Mouse (Mus musculus) testis, adult 2 months (tissue): Measurements from ENCODE around the gene Mgat1. TPM values are rescaled to one million over a fixed set of nuclear protein-coding genes. Genes with fewer than 3 reads are reported as not detected.

Source experiments
- H3K27ac ChIP-seq: fragments of 200-500 bp; 2 replicates; pipeline ENCODE4 v1.5.1; 2012; ENCODE audit warnings: low read depth, low read length; ENCODE audit not compliant: control insufficient read depth, insufficient read depth
- H3K27me3 ChIP-seq: fragments of 200-500 bp; 2 replicates; pipeline ENCODE4 v1.6.1; 2012; ENCODE audit warnings: mild to moderate bottlenecking, low read length, moderate library complexity; ENCODE audit not compliant: control insufficient read depth, insufficient read depth
- H3K36me3 ChIP-seq: fragments of 200-500 bp; 2 replicates; pipeline ENCODE4 v1.6.1; 2012; ENCODE audit warnings: mild to moderate bottlenecking, low read length; ENCODE audit not compliant: control insufficient read depth, insufficient read depth
- H3K4me1 ChIP-seq: fragments of 200-500 bp; 2 replicates; pipeline ENCODE4 v1.6.1; 2012; ENCODE audit warnings: low read length; ENCODE audit not compliant: control insufficient read depth, insufficient read depth
- H3K4me3 ChIP-seq: fragments of 200-500 bp; 2 replicates; pipeline ENCODE4 v1.5.1; 2012; ENCODE audit warnings: low read depth, mild to moderate bottlenecking, low read length, moderate library complexity, mixed read lengths; ENCODE audit not compliant: control insufficient read depth
- CTCF ChIP-seq: fragments of 200-500 bp; IDR thresholded peaks from 2 replicates; pipeline ENCODE4 v1.5.1; 2012; ENCODE audit warnings: low read depth, mild to moderate bottlenecking, inconsistent platforms, low read length, moderate library complexity; ENCODE audit not compliant: control insufficient read depth, insufficient read depth, insufficient replicate concordance
- POLR2A ChIP-seq: fragments of 200-500 bp; IDR thresholded peaks from 2 replicates; pipeline ENCODE4 v1.6.1; 2012; ENCODE audit warnings: low read depth, mild to moderate bottlenecking, inconsistent platforms, low read length, moderate library complexity; ENCODE audit not compliant: control insufficient read depth
- polyA plus RNA-seq: library from polyadenylated mRNA; depleted of rRNA; stranded (reverse); fragments of >200 nt; gene quantifications from 2 replicates; pipeline ENCODE4 v1.2.3, GENCODE M21; 2012

The Mgat1 gene
- polyA plus RNA-seq, 1 experiment, result 13.9 TPM

GRCm38 (mm10) chr11:49248974-49249700 lies 5.1 kb downstream of the Mgat1 start:
- no peak for TF ChIP-seq POLR2A
- no peak for TF ChIP-seq CTCF
- no peaks in the 10 kb centered on the region for H3K36me3 ChIP-seq
- peak overlapping the region; percentile 8; the same call in 1 of the 2 replicates for H3K27ac ChIP-seq
- H3K4me3 ChIP-seq, result no peak overlapping the region
- H3K4me1 ChIP-seq, result peaks cover 23% of the 10 kb centered on the region
- H3K27me3 ChIP-seq, result no peaks in the 10 kb centered on the region

- peaks cover 17% of the 10 kb centered on the region for H3K4me1 ChIP-seq
Observed at GRCm38 (mm10) chr11:49249811-49250421, 5.9 kb downstream of the Mgat1 start.

GRCm38 (mm10) chr11:49250422-49251379 lies 6.7 kb downstream of the Mgat1 start:
- no peaks in the 10 kb centered on the region for H3K27me3 ChIP-seq
- peak overlapping the region; percentile 81 for H3K27ac ChIP-seq
- H3K4me3 ChIP-seq, result peak overlapping the region; percentile 77
- H3K4me1 ChIP-seq, result peaks cover 12% of the 10 kb centered on the region
- H3K36me3 ChIP-seq, result no peaks in the 10 kb centered on the region
- 0 out of 2 replicates have a peak, but pooled peaks have one; percentile 3 for TF ChIP-seq CTCF
- peak; percentile 53 for TF ChIP-seq POLR2A

More at GRCm38 (mm10) chr11:49249811-49250421, 5.9 kb downstream of the Mgat1 start:
- no peaks in the 10 kb centered on the region for H3K36me3 ChIP-seq
- H3K27ac ChIP-seq, result peak overlapping the region; percentile 81
- no peaks in the 10 kb centered on the region for H3K27me3 ChIP-seq
- TF ChIP-seq POLR2A (no peak), CTCF (no peak)
- H3K4me3 ChIP-seq, result peak overlapping the region; percentile 77

- Histone ChIP-seq H3K4me1 (peaks cover 12% of the 10 kb centered on the region), H3K36me3 (no peaks in the 10 kb centered on the region), H3K27me3 (no peaks in the 10 kb centered on the region), H3K4me3 (no peak overlapping the region), H3K27ac (no peak overlapping the region)
- TF ChIP-seq CTCF, result no peak
- no peak for TF ChIP-seq POLR2A
Observed at GRCm38 (mm10) chr11:49251380-49251761, 7.4 kb downstream of the Mgat1 start.

- no peak for TF ChIP-seq POLR2A
- no peak for TF ChIP-seq CTCF
- Histone ChIP-seq H3K36me3 (no peaks in the 10 kb centered on the region), H3K4me1 (peaks cover 12% of the 10 kb centered on the region), H3K4me3 (no peak overlapping the region), H3K27ac (no peak overlapping the region), H3K27me3 (no peaks in the 10 kb centered on the region)
Observed at GRCm38 (mm10) chr11:49252048-49252447, 8.1 kb downstream of the Mgat1 start.

- H3K4me1 ChIP-seq, result peaks cover 12% of the 10 kb centered on the region
- H3K27me3 ChIP-seq, result no peaks in the 10 kb centered on the region
- no peak overlapping the region for H3K27ac ChIP-seq
- TF ChIP-seq CTCF (no peak), POLR2A (no peak)
- H3K4me3 ChIP-seq, result no peak overlapping the region
- no peaks in the 10 kb centered on the region for H3K36me3 ChIP-seq
Observed at GRCm38 (mm10) chr11:49253035-49253434, 9.0 kb downstream of the Mgat1 start.

GRCm38 (mm10) chr11:49259296-49259695 lies 15.3 kb downstream of the Mgat1 start:
- Histone ChIP-seq H3K27ac (no peak overlapping the region), H3K4me3 (no peak overlapping the region), H3K4me1 (peaks cover 5% of the 10 kb centered on the region), H3K36me3 (no peaks in the 10 kb centered on the region), H3K27me3 (no peaks in the 10 kb centered on the region)
- no peak for TF ChIP-seq POLR2A
- TF ChIP-seq CTCF, result no peak
